Mouse (Mus musculus) stomach, embryonic 16.5 days (tissue): ENCODE results near the gene Myh9. TPM values are rescaled to one million over a fixed set of nuclear protein-coding genes. Genes with fewer than 3 reads are reported as not detected.

Experiments
- ATAC-seq: fragments of 200-750 bp; cut with Nextera tagmentation; 2 replicates; pipeline ENCODE4 v1.8.0; 2017; ENCODE audit warnings: moderate number of reproducible peaks, moderate TSS enrichment; ENCODE audit not compliant: insufficient read depth, low FRiP score
- H3K27ac ChIP-seq: fragments of 300-500 bp; sonication (generic); 2 replicates; pipeline ENCODE4 v1.5.1; 2014; ENCODE audit warnings: low read length
- H3K27me3 ChIP-seq: fragments of 300-500 bp; sonication (generic); 2 replicates; pipeline ENCODE4 v1.6.1; 2014; ENCODE audit warnings: low read length, control low read depth, mixed read lengths; ENCODE audit not compliant: control insufficient read depth, insufficient read depth
- H3K36me3 ChIP-seq: fragments of 300-500 bp; sonication (generic); 2 replicates; pipeline ENCODE4 v1.6.1; 2014; ENCODE audit warnings: low read length; ENCODE audit not compliant: control insufficient read depth, insufficient read depth
- H3K4me1 ChIP-seq: fragments of 300-500 bp; sonication (generic); 2 replicates; pipeline ENCODE4 v1.6.1; 2014; ENCODE audit warnings: low read length, control low read depth, mixed read lengths; ENCODE audit not compliant: control insufficient read depth, insufficient read depth
- H3K4me2 ChIP-seq: fragments of 300-500 bp; sonication (generic); 2 replicates; pipeline ENCODE4 v1.6.1; 2014; ENCODE audit warnings: low read depth, low read length, mixed read lengths
- H3K4me3 ChIP-seq: fragments of 300-500 bp; sonication (generic); replicated peaks from 2 replicates; pipeline ENCODE4 v1.5.1; 2014; ENCODE audit warnings: mild to moderate bottlenecking, low read length
- H3K9ac ChIP-seq: fragments of 300-500 bp; sonication (generic); 2 replicates; pipeline ENCODE4 v1.6.1; 2014; ENCODE audit warnings: low read length
- H3K9me3 ChIP-seq: fragments of 300-500 bp; sonication (generic); replicated peaks from 2 replicates; pipeline ENCODE4 v1.6.1; 2016; ENCODE audit warnings: low read length, control low read depth; ENCODE audit not compliant: control insufficient read depth
- WGBS: fragments of 180-500 bp; shearing (Covaris S2); extraction: QIAGEN DNeasy Blood & Tissue Kit; methylation state at CpG from one replicate; pipeline ENCODE4 v1.1.7; 2014; 5-methylcytosine and 5-hydroxymethylcytosine counted together
- polyA plus RNA-seq: library from polyadenylated mRNA; unstranded; fragments of >200 nt; fragmentation: Nextera tagmentation; extraction: Ambion mirVana; gene quantifications from 2 replicates; pipeline ENCODE4 v1.2.1, GENCODE M21; 2015

Gene Myh9
- polyA plus RNA-seq, 1 experiment from 2014 or later = 54.5 TPM

- Histone ChIP-seq H3K4me3 (no peak overlapping the region), H3K36me3 (peaks cover 30% of the 10 kb centered on the region; the same call in 1 of the 2 replicates), H3K27me3 (no peaks in the 10 kb centered on the region), H3K4me1 (peaks cover 44% of the 10 kb centered on the region), H3K9me3 (no peaks in the 10 kb centered on the region), H3K4me2 (no peak overlapping the region), H3K9ac (no peak overlapping the region), H3K27ac (no peak overlapping the region)
- 70% methylated on average over 11 of the region's 11 CpGs for WGBS
- ATAC-seq = no peak
Measured at GRCm38 (mm10) chr15:77811099-77811760, 30.7 kb downstream of the Myh9 start.

GRCm38 (mm10) chr15:77810416-77811098 is 31.4 kb downstream of the Myh9 start:
- Histone ChIP-seq H3K4me2 (no peak overlapping the region), H3K36me3 (peaks cover 34% of the 10 kb centered on the region), H3K9me3 (no peaks in the 10 kb centered on the region), H3K27ac (no peak overlapping the region), H3K9ac (no peak overlapping the region), H3K27me3 (no peaks in the 10 kb centered on the region), H3K4me1 (peaks cover 38% of the 10 kb centered on the region), H3K4me3 (no peak overlapping the region)
- WGBS = 82% methylated on average over 17 of the region's 17 CpGs
- peak; percentile 6; the same call in 1 of the 2 replicates for ATAC-seq

GRCm38 (mm10) chr15:77809434-77809833 is 32.5 kb downstream of the Myh9 start:
- no peak for ATAC-seq
- Histone ChIP-seq H3K36me3 (peaks cover 34% of the 10 kb centered on the region), H3K4me2 (no peak overlapping the region)

GRCm38 (mm10) chr15:77807264-77807585 is 34.8 kb downstream of the Myh9 start:
- H3K27ac ChIP-seq = peak overlapping the region; percentile 47
- no peak overlapping the region for H3K4me3 ChIP-seq
- H3K36me3 ChIP-seq = peaks cover 45% of the 10 kb centered on the region
- peaks cover 31% of the 10 kb centered on the region for H3K4me1 ChIP-seq
- 73% methylated on average over 7 of the region's 7 CpGs for WGBS
- no peaks in the 10 kb centered on the region for H3K9me3 ChIP-seq
- H3K4me2 ChIP-seq = no peak overlapping the region
- no peaks in the 10 kb centered on the region for H3K27me3 ChIP-seq
- H3K9ac ChIP-seq = 0 out of 2 replicates have a peak overlapping the region, but pooled peaks have one; percentile 18
- no peak for ATAC-seq

More at GRCm38 (mm10) chr15:77809434-77809833, 32.5 kb downstream of the Myh9 start:
- Histone ChIP-seq H3K9ac (no peak overlapping the region), H3K4me1 (peaks cover 33% of the 10 kb centered on the region), H3K27me3 (no peaks in the 10 kb centered on the region), H3K9me3 (no peaks in the 10 kb centered on the region), H3K27ac (peak overlapping the region; percentile 30; the same call in 1 of the 2 replicates), H3K4me3 (no peak overlapping the region)
- 85% methylated on average over 1 of the region's 1 CpGs for WGBS

- 73% methylated on average over 13 of the region's 13 CpGs for WGBS
- Histone ChIP-seq H3K9ac (no peak overlapping the region; the same call in 1 of the 2 replicates), H3K4me2 (no peak overlapping the region), H3K4me1 (peaks cover 36% of the 10 kb centered on the region), H3K27me3 (no peaks in the 10 kb centered on the region), H3K36me3 (peaks cover 47% of the 10 kb centered on the region), H3K27ac (peak overlapping the region; percentile 47), H3K4me3 (no peak overlapping the region), H3K9me3 (no peaks in the 10 kb centered on the region)
- ATAC-seq = no peak
Measured at GRCm38 (mm10) chr15:77806565-77807263, 35.3 kb downstream of the Myh9 start.

GRCm38 (mm10) chr15:77805657-77806056 is 36.3 kb downstream of the Myh9 start:
- peaks cover 47% of the 10 kb centered on the region for H3K36me3 ChIP-seq
- H3K27me3 ChIP-seq = no peaks in the 10 kb centered on the region
- H3K27ac ChIP-seq = peak overlapping the region; percentile 31; the same call in 1 of the 2 replicates
- H3K4me3 ChIP-seq = no peak overlapping the region
- no peaks in the 10 kb centered on the region for H3K9me3 ChIP-seq
- peaks cover 41% of the 10 kb centered on the region for H3K4me1 ChIP-seq
- H3K9ac ChIP-seq = no peak overlapping the region
- H3K4me2 ChIP-seq = no peak overlapping the region
- WGBS = 85% methylated on average over 4 of the region's 4 CpGs
- no peak for ATAC-seq

GRCm38 (mm10) chr15:77804949-77805348 is 37.0 kb downstream of the Myh9 start:
- 75% methylated on average over 9 of the region's 9 CpGs for WGBS
- Histone ChIP-seq H3K4me2 (no peak overlapping the region), H3K4me3 (no peak overlapping the region), H3K9me3 (no peaks in the 10 kb centered on the region), H3K27me3 (no peaks in the 10 kb centered on the region), H3K36me3 (peaks cover 47% of the 10 kb centered on the region), H3K27ac (peak overlapping the region; percentile 15; the same call in 1 of the 2 replicates), H3K4me1 (peaks cover 48% of the 10 kb centered on the region), H3K9ac (no peak overlapping the region)
- no peak for ATAC-seq

GRCm38 (mm10) chr15:77804460-77804859 is 37.5 kb downstream of the Myh9 start:
- H3K9me3 ChIP-seq = no peaks in the 10 kb centered on the region
- H3K4me2 ChIP-seq = no peak overlapping the region
- no peak for ATAC-seq
- H3K27ac ChIP-seq = no peak overlapping the region
- 74% methylated on average over 6 of the region's 6 CpGs for WGBS
- no peak overlapping the region for H3K9ac ChIP-seq
- H3K27me3 ChIP-seq = no peaks in the 10 kb centered on the region
- H3K4me3 ChIP-seq = no peak overlapping the region
- H3K36me3 ChIP-seq = peaks cover 47% of the 10 kb centered on the region
- peaks cover 53% of the 10 kb centered on the region for H3K4me1 ChIP-seq

GRCm38 (mm10) chr15:77803747-77804146 is 38.2 kb downstream of the Myh9 start:
- 68% methylated on average over 3 of the region's 3 CpGs for WGBS
- Histone ChIP-seq H3K4me1 (peaks cover 60% of the 10 kb centered on the region), H3K9me3 (no peaks in the 10 kb centered on the region), H3K4me3 (no peak overlapping the region), H3K4me2 (no peak overlapping the region), H3K9ac (peak overlapping the region; percentile 10; the same call in 1 of the 2 replicates), H3K27me3 (no peaks in the 10 kb centered on the region), H3K27ac (peak overlapping the region; percentile 40; the same call in 1 of the 2 replicates), H3K36me3 (peaks cover 47% of the 10 kb centered on the region)
- ATAC-seq = no peak
